ENCODE assay signal across 15 mouse cellular contexts in the genomic region with DNA sequence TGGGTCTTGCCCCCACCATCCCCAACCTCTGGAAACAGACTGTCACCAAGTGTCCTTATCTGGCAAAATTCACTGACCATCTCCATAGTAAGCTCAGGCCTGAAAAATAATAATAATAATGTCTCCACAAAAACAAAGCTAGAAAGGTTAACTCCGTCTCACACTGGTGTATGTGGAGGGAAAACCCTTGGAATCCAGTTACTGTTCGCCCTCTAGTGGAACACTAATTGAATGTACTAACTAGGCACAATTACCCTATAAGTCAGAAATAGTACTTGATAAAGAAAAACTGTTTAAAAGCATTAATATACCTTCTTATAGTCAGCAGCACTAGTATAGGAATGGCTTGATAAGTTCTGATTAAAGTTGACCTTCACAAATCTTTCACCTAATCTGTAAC. TPM values are rescaled to one million over a fixed set of nuclear protein-coding genes. Genes with fewer than 3 reads are reported as not detected.
DNase-seq lines count a peak whose midpoint lies in the region; ATAC-seq and TF ChIP-seq lines count a peak whose summit lies in the region.
"Had no signal": no experiment of that assay in that cellular context is flagged by ENCODE, and none has a peak within 500 bp of the region (broad histone marks: within the 10 kb centered on the region; RNA-seq: fewer than 3 reads in every experiment).

No protein-coding gene starts in this region.

- no peak for ATAC-seq in intestine, embryonic 14.5 days (replicated peaks; ENCODE audit: low FRiP score, low TSS enrichment, low read depth)
- no peak for ATAC-seq in intestine, embryonic 15.5 days
- ATAC-seq: midbrain, embryonic 15.5 days had no signal

- H3K36me3 ChIP-seq in intestine, embryonic 14.5 days (ENCODE audit: control insufficient read depth, insufficient read depth, low read length) = no peaks in the 10 kb centered on the region
- H3K36me3 ChIP-seq in intestine, embryonic 15.5 days = no peaks in the 10 kb centered on the region
- H3K36me3 ChIP-seq: hindbrain, embryonic 10.5 days; midbrain, embryonic 15.5 days had no signal

- H3K9me3 ChIP-seq in intestine, embryonic 14.5 days (ENCODE audit: control insufficient read depth, low read length) = no peaks in the 10 kb centered on the region
- H3K9me3 ChIP-seq in intestine, embryonic 15.5 days = no peaks in the 10 kb centered on the region
- H3K9me3 ChIP-seq: hindbrain, embryonic 10.5 days; midbrain, embryonic 15.5 days had no signal

- peak; percentile 47 for DNase-seq in intestine, embryonic 14.5 days (ENCODE audit: low spot score)
- DNase-seq in 3T3-L1 (ENCODE audit: low read depth, low spot score) (peak; percentile 53), A20 (ENCODE audit: low read depth, low spot score) (peak; percentile 52)
- peak; percentile 56 for DNase-seq in embryo, embryonic 11 days
- no peak for DNase-seq in cerebellum, adult 2 months
- DNase-seq in gastrocnemius, postnatal 25 days = no peak
- DNase-seq: adrenal gland, postnatal 25 days; cerebellum, adult 9-11 months; heart, adult 18-20 months; kidney, postnatal 25 days; lung, adult 18-20 months had no signal

- H3K4me2 ChIP-seq in intestine, embryonic 14.5 days (ENCODE audit: low read length) = no peak overlapping the region
- no peak overlapping the region for H3K4me2 ChIP-seq in intestine, embryonic 15.5 days (replicated peaks)
- H3K4me2 ChIP-seq: midbrain, embryonic 15.5 days had no signal

- no peaks in the 10 kb centered on the region for H3K4me1 ChIP-seq in intestine, embryonic 14.5 days (replicated peaks; ENCODE audit: control insufficient read depth, insufficient read depth, low read length)
- peaks cover 5% of the 10 kb centered on the region for H3K4me1 ChIP-seq in intestine, embryonic 15.5 days (replicated peaks)
- H3K4me1 ChIP-seq in cerebellum, adult 2 months (ENCODE audit: control insufficient read depth, insufficient read depth, low read length) = no peaks in the 10 kb centered on the region

- TF ChIP-seq POLR2A in cerebellum, adult 2 months (IDR thresholded peaks at IDR 0.05; ENCODE audit: borderline replicate concordance, insufficient read depth, low read length) = no peak

- no peaks in the 10 kb centered on the region for H3K27me3 ChIP-seq in intestine, embryonic 14.5 days (replicated peaks; ENCODE audit: control insufficient read depth, insufficient read depth, low read length)
- H3K27me3 ChIP-seq in intestine, embryonic 15.5 days (replicated peaks) = no peaks in the 10 kb centered on the region
- H3K27me3 ChIP-seq in cerebellum, adult 2 months (ENCODE audit: control insufficient read depth, insufficient read depth, low read length) = no peaks in the 10 kb centered on the region
- H3K27me3 ChIP-seq: midbrain, embryonic 15.5 days had no signal

- TF ChIP-seq CTCF in cerebellum, adult 2 months (IDR thresholded peaks at IDR 0.05; ENCODE audit: borderline replicate concordance, insufficient read depth, low read depth, low read length) = no peak

- WGBS in intestine, embryonic 14.5 days = 10% methylated on average over 2 of the region's 2 CpGs
- WGBS in intestine, embryonic 15.5 days = 10% methylated on average over 2 of the region's 2 CpGs
- WGBS in cerebellum, adult 2 months = 10% methylated on average over 2 of the region's 2 CpGs

- H3K9ac ChIP-seq in intestine, embryonic 14.5 days (ENCODE audit: low read length) = no peak overlapping the region
- H3K9ac ChIP-seq in intestine, embryonic 15.5 days = no peak overlapping the region
- H3K9ac ChIP-seq: midbrain, embryonic 15.5 days had no signal

- H3K27ac ChIP-seq in intestine, embryonic 14.5 days (ENCODE audit: low read depth) = no peak overlapping the region
- no peak overlapping the region for H3K27ac ChIP-seq in intestine, embryonic 15.5 days
- no peak overlapping the region for H3K27ac ChIP-seq in cerebellum, adult 2 months (ENCODE audit: insufficient read depth, low read length)
- H3K27ac ChIP-seq: hindbrain, embryonic 10.5 days; midbrain, embryonic 15.5 days had no signal

- no peak overlapping the region for H3K4me3 ChIP-seq in intestine, embryonic 14.5 days (ENCODE audit: low read depth, low read length)
- H3K4me3 ChIP-seq in intestine, embryonic 15.5 days (replicated peaks) = no peak overlapping the region
- H3K4me3 ChIP-seq in cerebellum, adult 2 months (replicated peaks; ENCODE audit: insufficient read depth, low read depth, low read length) = no peak overlapping the region
- H3K4me3 ChIP-seq: hindbrain, embryonic 10.5 days; midbrain, embryonic 15.5 days had no signal

RNA-seq across cellular contexts. Expression of a gene that starts 2.8 kb away (rescaled TPM):
- polyA plus RNA-seq in intestine, embryonic 14.5 days (2014; fragmentation: Nextera tagmentation; extraction: Ambion mirVana) = 67.0 and 80.7 TPM in 2 replicates
- 60.5 and 61.8 TPM in 2 replicates for polyA plus RNA-seq in intestine, embryonic 15.5 days (2015; fragmentation: Nextera tagmentation; extraction: Ambion mirVana)
- polyA plus RNA-seq in cerebellum, adult 2 months (2012; rRNA removed) = 60.6 and 60.9 TPM in 2 replicates
- 1 to 10 TPM; 7.4 to 8.2 TPM for total RNA-seq in gastrocnemius, postnatal 25 days (2021)

RNA-seq across cellular contexts. Expression of a gene that starts 19.4 kb away (rescaled TPM):
- not detected in 2 replicates for polyA plus RNA-seq in intestine, embryonic 14.5 days (2014; fragmentation: Nextera tagmentation; extraction: Ambion mirVana)
- polyA plus RNA-seq in intestine, embryonic 15.5 days (2015; fragmentation: Nextera tagmentation; extraction: Ambion mirVana) = not detected in 2 replicates
- polyA plus RNA-seq in cerebellum, adult 2 months (2012; rRNA removed) = not detected in 2 replicates
- total RNA-seq in gastrocnemius, postnatal 25 days (2021) = not detected
- total RNA-seq: adrenal gland, postnatal 25 days; heart, adult 18-20 months; neutrophil, adult 5-6 weeks had no signal
- polyA plus RNA-seq: hindbrain, embryonic 10.5 days; midbrain, embryonic 15.5 days had no signal

RNA-seq across cellular contexts. Expression of a gene that starts 19.5 kb away (rescaled TPM):
- polyA plus RNA-seq in intestine, embryonic 14.5 days (2014; fragmentation: Nextera tagmentation; extraction: Ambion mirVana) = 69.6 and 70.8 TPM in 2 replicates
- 57.1 and 59.2 TPM in 2 replicates for polyA plus RNA-seq in intestine, embryonic 15.5 days (2015; fragmentation: Nextera tagmentation; extraction: Ambion mirVana)
- polyA plus RNA-seq in cerebellum, adult 2 months (2012; rRNA removed) = 61.2 and 62.2 TPM in 2 replicates
- total RNA-seq in gastrocnemius, postnatal 25 days (2021) = 1 to 10 TPM; 7.5 to 8.5 TPM

RNA-seq across cellular contexts. Expression of a gene that starts 43.3 kb away (rescaled TPM):
- polyA plus RNA-seq in intestine, embryonic 14.5 days (2014; fragmentation: Nextera tagmentation; extraction: Ambion mirVana) = not detected in 2 replicates
- polyA plus RNA-seq in intestine, embryonic 15.5 days (2015; fragmentation: Nextera tagmentation; extraction: Ambion mirVana) = not detected in 2 replicates
- not detected in 2 replicates for polyA plus RNA-seq in cerebellum, adult 2 months (2012; rRNA removed)
- not detected for total RNA-seq in gastrocnemius, postnatal 25 days (2021)
- total RNA-seq: adrenal gland, postnatal 25 days; heart, adult 18-20 months; neutrophil, adult 5-6 weeks had no signal
- polyA plus RNA-seq: hindbrain, embryonic 10.5 days; midbrain, embryonic 15.5 days had no signal

Comparison
In these comparisons a context has a peak if more than half of its experiments do, and no peak if none do; other contexts are left out.
1. DNase-seq: peak in intestine, embryonic 14.5 days (single experiment), 3T3-L1 (single experiment), A20 (single experiment) and embryo, embryonic 11 days (single experiment); none in cerebellum, adult 2 months (0 of 2) and gastrocnemius, postnatal 25 days (single experiment).